Mouse (Mus musculus) limb, embryonic 11.5 days (tissue): ENCODE measurements around the gene Wdr93. TPM values are rescaled to one million over a fixed set of nuclear protein-coding genes. Genes with fewer than 3 reads are reported as not detected.
A peak's percentile ranks its signal among the peaks of the same experiment; 100 is the strongest.

Source experiments
- ATAC-seq: fragments of 200-750 bp; cut with Nextera tagmentation; 2 replicates; pipeline ENCODE4 v1.8.0; 2017; ENCODE audit warnings: low read depth; ENCODE audit not compliant: insufficient number of reproducible peaks, low FRiP score, low TSS enrichment
- DNase-seq: peaks from one replicate; pipeline ENCODE4 v3.0.0-alpha.2; 2015; ENCODE audit warnings: low spot score
- H3K27ac ChIP-seq: fragments of 300-500 bp; sonication (generic); replicated peaks from 2 replicates; pipeline ENCODE4 v1.5.1; 2014; ENCODE audit warnings: low read depth, mild to moderate bottlenecking, low read length
- H3K27me3 ChIP-seq: fragments of 300-500 bp; sonication (generic); 2 replicates; pipeline ENCODE4 v1.6.1; 2014; ENCODE audit warnings: mild to moderate bottlenecking, low read length, mixed read lengths; ENCODE audit not compliant: control insufficient read depth, insufficient read depth
- H3K36me3 ChIP-seq: fragments of 300-500 bp; sonication (generic); 2 replicates; pipeline ENCODE4 v1.6.1; 2014; ENCODE audit warnings: mild to moderate bottlenecking, low read length, moderate library complexity, mixed read lengths; ENCODE audit not compliant: control insufficient read depth, insufficient read depth
- H3K4me1 ChIP-seq: fragments of 300-500 bp; sonication (generic); 2 replicates; pipeline ENCODE4 v1.6.1; 2014; ENCODE audit warnings: low read length, mixed read lengths; ENCODE audit not compliant: control insufficient read depth, insufficient read depth
- H3K4me2 ChIP-seq: fragments of 300-500 bp; sonication (generic); 2 replicates; pipeline ENCODE4 v1.6.1; 2014; ENCODE audit warnings: low read depth, mild to moderate bottlenecking, moderate library complexity; ENCODE audit not compliant: severe bottlenecking
- H3K4me3 ChIP-seq: fragments of 300-500 bp; sonication (generic); 2 replicates; pipeline ENCODE4 v1.5.1; 2014; ENCODE audit warnings: low read depth, low read length
- H3K9ac ChIP-seq: fragments of 300-500 bp; sonication (generic); 2 replicates; pipeline ENCODE4 v1.6.1; 2014; ENCODE audit warnings: mild to moderate bottlenecking, low read length
- H3K9me3 ChIP-seq: fragments of 300-500 bp; sonication (generic); 2 replicates; pipeline ENCODE4 v1.6.1; 2016; ENCODE audit warnings: low read length; ENCODE audit not compliant: control insufficient read depth
- WGBS: fragments of 180-500 bp; shearing (Covaris S2); extraction: QIAGEN DNeasy Blood & Tissue Kit; methylation state at CpG from one replicate; pipeline ENCODE4 v1.1.7; 2014; 5-methylcytosine and 5-hydroxymethylcytosine counted together
- polyA plus RNA-seq: library from polyadenylated mRNA; unstranded; fragments of >200 nt; fragmentation: Nextera tagmentation; extraction: Ambion mirVana; gene quantifications from 2 replicates; pipeline ENCODE4 v1.2.1, GENCODE M21; 2014

Gene Wdr93
- polyA plus RNA-seq, 1 experiment from 2014 or later, result 0.07 TPM

DNA sequence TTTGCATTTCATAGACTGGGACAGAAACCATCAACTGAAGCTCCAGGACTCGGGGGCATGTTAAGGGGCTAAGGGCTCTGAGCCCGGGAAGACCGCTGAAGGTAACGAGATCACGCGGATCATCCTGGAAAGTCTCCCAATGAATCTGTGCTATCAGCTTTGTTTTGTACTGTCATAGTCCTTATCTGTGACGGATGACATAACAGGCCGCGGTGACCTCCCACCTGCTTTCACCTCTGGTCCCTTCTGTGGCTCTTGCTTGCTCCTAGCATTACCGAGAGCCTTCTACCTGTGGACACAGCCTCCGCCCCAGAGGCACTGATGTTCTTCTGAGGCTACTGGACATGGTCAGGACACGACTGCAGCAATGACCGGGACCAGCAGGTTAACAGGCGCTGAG, 6.5 kb upstream of the Wdr93 start:
- Histone ChIP-seq H3K27me3 (no peaks in the 10 kb centered on the region), H3K36me3 (no peaks in the 10 kb centered on the region), H3K27ac (no peak overlapping the region), H3K9me3 (no peaks in the 10 kb centered on the region), H3K4me1 (no peaks in the 10 kb centered on the region), H3K4me2 (no peak overlapping the region), H3K9ac (no peak overlapping the region), H3K4me3 (no peak overlapping the region)
- ATAC-seq (no peak), DNase-seq (no peak)
- WGBS, result 90% methylated on average over 14 of the region's 14 CpGs

DNA sequence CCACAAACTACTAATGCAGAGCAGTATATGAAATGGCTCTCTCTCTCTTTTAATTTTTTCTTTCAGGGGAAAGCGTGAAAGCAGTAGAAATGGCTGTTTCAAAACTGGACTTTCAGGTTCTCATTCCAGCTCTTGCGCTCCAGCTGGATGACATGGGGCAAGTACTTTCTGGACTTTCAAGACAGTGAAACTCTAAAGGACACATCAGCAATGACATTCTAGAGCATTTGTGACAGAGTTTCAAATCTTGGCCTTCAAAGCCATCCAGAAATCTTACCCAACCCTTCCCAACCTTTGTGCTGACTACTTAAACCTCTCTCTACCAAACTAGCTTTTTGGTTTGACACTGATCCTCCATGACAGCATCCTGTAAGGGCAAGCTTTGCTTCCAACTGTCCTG, 4.0 kb upstream of the Wdr93 start:
- no peak for ATAC-seq
- no peak overlapping the region for H3K9ac ChIP-seq
- H3K4me2 ChIP-seq, result no peak overlapping the region
- H3K27me3 ChIP-seq, result no peaks in the 10 kb centered on the region
- H3K36me3 ChIP-seq, result no peaks in the 10 kb centered on the region
- no peak overlapping the region for H3K4me3 ChIP-seq
- no peak overlapping the region for H3K27ac ChIP-seq
- no peaks in the 10 kb centered on the region for H3K4me1 ChIP-seq
- no peaks in the 10 kb centered on the region for H3K9me3 ChIP-seq
- WGBS, result 91% methylated on average over 2 of the region's 2 CpGs
- no peak for DNase-seq

DNA sequence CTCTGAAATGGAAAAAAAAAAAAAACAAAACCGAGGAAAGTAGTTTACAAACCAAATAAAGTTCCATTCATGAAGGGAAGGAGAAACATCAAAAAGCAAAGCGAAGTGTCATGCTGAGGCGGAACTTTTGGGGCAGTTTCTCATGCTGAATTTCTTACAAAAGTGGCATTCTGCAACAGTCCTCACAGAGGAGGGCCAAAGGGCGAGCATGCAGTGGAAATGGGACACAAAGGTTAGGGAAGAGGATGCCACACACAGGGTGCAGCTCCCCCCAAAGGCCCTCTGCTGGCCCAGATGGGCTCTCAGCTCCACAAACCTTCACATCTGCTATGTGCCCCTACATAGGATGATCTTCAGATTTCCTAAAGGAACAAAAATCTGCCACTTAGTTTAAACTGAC, 2.7 kb upstream of the Wdr93 start:
- Histone ChIP-seq H3K9ac (no peak overlapping the region), H3K4me1 (no peaks in the 10 kb centered on the region), H3K4me3 (no peak overlapping the region), H3K4me2 (no peak overlapping the region), H3K36me3 (no peaks in the 10 kb centered on the region), H3K27me3 (no peaks in the 10 kb centered on the region), H3K27ac (no peak overlapping the region), H3K9me3 (no peaks in the 10 kb centered on the region)
- no peak for ATAC-seq
- WGBS, result 86% methylated on average over 4 of the region's 4 CpGs
- DNase-seq, result no peak

DNA sequence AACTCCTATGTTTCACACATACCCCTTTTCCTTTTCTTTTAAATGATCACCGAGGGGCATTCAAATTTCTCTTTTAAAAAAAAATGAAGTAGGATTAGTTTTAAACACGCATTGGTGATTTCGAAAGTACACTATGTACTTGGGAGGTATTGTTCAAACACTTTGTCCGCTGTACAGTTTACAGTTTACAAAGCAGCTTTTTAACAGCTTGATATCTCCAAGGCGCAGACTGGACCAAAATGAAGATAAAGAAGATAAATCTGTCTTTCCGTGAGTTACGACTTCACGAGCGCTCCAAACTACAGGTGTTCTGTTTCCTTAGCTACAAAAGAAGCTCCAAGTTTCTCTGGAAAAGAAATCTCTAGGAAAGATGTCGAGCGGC, 695 bp upstream of the Wdr93 start:
- peak overlapping the region; percentile 60 for H3K9ac ChIP-seq
- peak overlapping the region; percentile 81 for H3K4me3 ChIP-seq
- no peaks in the 10 kb centered on the region for H3K27me3 ChIP-seq
- WGBS, result 25% methylated on average over 11 of the region's 11 CpGs
- H3K4me2 ChIP-seq, result peak overlapping the region; percentile 97
- no peaks in the 10 kb centered on the region for H3K36me3 ChIP-seq
- no peaks in the 10 kb centered on the region for H3K9me3 ChIP-seq
- no peak for ATAC-seq
- H3K27ac ChIP-seq, result no peak overlapping the region
- H3K4me1 ChIP-seq, result no peaks in the 10 kb centered on the region
- DNase-seq, result no peak

DNA sequence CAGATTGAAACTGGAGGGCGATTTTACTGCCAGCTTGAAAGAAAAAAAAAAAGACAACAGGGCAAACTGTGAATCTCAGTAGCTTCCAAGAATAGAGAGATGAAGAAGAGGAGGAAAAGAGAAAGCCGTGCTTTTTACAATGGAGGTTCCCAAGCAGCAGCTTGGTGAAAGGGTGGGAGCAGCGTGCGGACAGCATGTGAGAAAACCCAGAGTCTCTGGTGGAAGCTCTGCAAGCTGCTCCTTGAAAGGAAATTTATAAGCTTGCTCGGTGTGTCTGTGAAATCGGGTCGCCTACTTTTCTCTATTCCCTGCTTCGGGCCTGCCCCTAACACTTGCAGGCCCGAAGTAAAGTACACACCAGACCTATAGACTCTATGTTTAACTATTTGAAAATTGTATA, 1.1 kb downstream of the Wdr93 start:
- WGBS, result 90% methylated on average over 9 of the region's 9 CpGs
- ATAC-seq (no peak), DNase-seq (no peak)
- H3K9ac ChIP-seq, result no peak overlapping the region
- no peaks in the 10 kb centered on the region for H3K4me1 ChIP-seq
- no peak overlapping the region for H3K27ac ChIP-seq
- no peak overlapping the region for H3K4me2 ChIP-seq
- no peaks in the 10 kb centered on the region for H3K27me3 ChIP-seq
- no peak overlapping the region for H3K4me3 ChIP-seq
- H3K36me3 ChIP-seq, result no peaks in the 10 kb centered on the region
- H3K9me3 ChIP-seq, result no peaks in the 10 kb centered on the region

DNA sequence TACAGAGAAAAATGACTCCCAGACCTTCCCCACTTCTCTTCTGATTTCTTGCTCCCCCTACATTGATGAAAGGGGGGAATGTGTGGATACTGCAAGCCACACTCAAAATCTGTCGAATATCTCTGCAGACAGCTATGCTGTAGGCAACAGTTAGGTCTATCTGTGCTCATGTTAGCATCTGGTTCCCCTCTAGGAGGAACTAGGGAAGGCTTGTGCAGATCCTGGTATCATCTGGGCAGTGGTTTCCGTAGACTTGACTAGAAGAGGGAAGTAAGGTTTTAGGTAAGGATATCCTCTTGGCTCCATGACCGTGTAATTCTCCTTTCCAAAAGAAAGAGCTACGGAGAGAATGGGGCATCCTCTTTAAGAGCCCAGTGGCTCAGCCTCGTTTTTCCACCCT, 1.6 kb downstream of the Wdr93 start:
- H3K36me3 ChIP-seq, result no peaks in the 10 kb centered on the region
- no peak overlapping the region for H3K9ac ChIP-seq
- no peak for ATAC-seq
- no peak overlapping the region for H3K4me2 ChIP-seq
- no peaks in the 10 kb centered on the region for H3K27me3 ChIP-seq
- H3K4me1 ChIP-seq, result no peaks in the 10 kb centered on the region
- no peaks in the 10 kb centered on the region for H3K9me3 ChIP-seq
- no peak overlapping the region for H3K4me3 ChIP-seq
- no peak overlapping the region for H3K27ac ChIP-seq
- WGBS, result 81% methylated on average over 5 of the region's 5 CpGs
- no peak for DNase-seq

DNA sequence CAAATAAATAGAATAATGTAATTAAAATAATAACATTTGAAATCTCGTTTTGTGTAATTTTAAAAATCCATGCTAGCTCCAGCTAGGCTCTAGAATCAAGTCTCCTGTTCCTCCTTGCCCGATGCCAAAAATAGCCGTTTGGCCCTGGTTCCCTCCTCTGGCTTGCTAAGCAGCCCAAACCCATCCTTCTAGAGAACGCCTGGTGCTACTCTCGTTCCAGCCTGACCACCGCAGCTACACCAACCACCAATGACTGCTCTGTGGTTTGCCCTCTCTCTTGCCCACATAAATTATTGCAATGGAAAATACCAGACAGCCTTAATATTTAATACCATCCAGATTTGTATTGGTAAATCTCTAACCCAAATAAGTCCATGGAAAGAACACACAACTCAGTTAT, 4.7 kb downstream of the Wdr93 start:
- Histone ChIP-seq H3K36me3 (no peaks in the 10 kb centered on the region), H3K4me3 (no peak overlapping the region), H3K27me3 (no peaks in the 10 kb centered on the region), H3K9me3 (no peaks in the 10 kb centered on the region), H3K27ac (no peak overlapping the region), H3K9ac (no peak overlapping the region), H3K4me1 (no peaks in the 10 kb centered on the region), H3K4me2 (no peak overlapping the region)
- WGBS, result 81% methylated on average over 6 of the region's 6 CpGs
- ATAC-seq (no peak), DNase-seq (no peak)

DNA sequence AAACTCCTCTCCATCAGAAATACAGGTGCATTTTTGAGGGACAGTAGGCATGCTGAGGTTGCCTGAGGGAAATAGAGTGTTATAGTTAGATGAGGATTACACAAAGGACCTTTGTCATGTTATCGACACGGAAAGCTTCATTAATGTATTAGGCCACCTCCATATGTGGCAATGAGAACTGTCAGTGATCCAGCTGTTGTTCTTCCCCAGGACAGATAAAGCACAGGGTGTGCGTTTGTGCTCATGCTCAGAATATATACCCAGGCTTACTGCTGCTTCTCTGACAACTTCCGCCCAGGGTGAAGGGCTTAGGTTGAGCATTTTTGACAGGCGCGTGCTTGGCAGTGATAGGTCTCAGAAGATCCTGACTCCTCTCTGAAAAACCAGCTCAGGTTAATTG, 6.5 kb downstream of the Wdr93 start:
- no peak for DNase-seq
- Histone ChIP-seq H3K4me1 (no peaks in the 10 kb centered on the region), H3K9me3 (no peaks in the 10 kb centered on the region), H3K27me3 (no peaks in the 10 kb centered on the region), H3K27ac (no peak overlapping the region), H3K4me2 (no peak overlapping the region), H3K9ac (no peak overlapping the region), H3K4me3 (no peak overlapping the region), H3K36me3 (no peaks in the 10 kb centered on the region)
- no peak for ATAC-seq
- WGBS, result 87% methylated on average over 6 of the region's 6 CpGs

DNA sequence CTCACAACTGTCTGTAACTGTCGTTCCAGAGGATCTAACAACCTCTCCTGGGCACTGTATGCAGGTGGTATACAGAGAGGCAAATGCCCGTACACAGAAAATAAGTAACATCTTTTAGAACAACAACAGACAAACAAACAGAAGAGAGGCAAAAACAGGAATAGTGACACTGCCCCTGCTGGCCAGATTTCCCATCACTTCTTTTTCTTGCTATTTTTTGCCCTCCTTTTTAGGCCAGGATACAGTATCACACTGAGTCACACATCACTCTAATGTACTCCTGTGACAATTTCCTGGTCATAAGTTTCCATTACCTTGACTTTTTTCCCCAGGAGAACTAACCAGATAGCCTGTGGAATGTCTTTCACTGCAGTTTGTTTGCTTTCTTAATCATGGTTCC, 13.4 kb downstream of the Wdr93 start:
- H3K27ac ChIP-seq, result no peak overlapping the region
- H3K9me3 ChIP-seq, result no peaks in the 10 kb centered on the region
- H3K36me3 ChIP-seq, result no peaks in the 10 kb centered on the region
- no peak overlapping the region for H3K9ac ChIP-seq
- no peak overlapping the region for H3K4me3 ChIP-seq
- H3K4me2 ChIP-seq, result no peak overlapping the region
- H3K4me1 ChIP-seq, result no peaks in the 10 kb centered on the region
- DNase-seq, result no peak
- 44% methylated on average over 2 of the region's 2 CpGs for WGBS
- ATAC-seq, result no peak
- H3K27me3 ChIP-seq, result no peaks in the 10 kb centered on the region
